Mouse (Mus musculus): ENCODE results near the gene Ddx10.
A peak's percentile ranks its signal among the peaks of the same experiment; 100 is the strongest.
"Not testable (repeated sequence)": the region's sequence is repeated elsewhere in the genome, so short reads cannot be mapped to it uniquely, and the experiment has no call there.

Ddx10 gene

DNA sequence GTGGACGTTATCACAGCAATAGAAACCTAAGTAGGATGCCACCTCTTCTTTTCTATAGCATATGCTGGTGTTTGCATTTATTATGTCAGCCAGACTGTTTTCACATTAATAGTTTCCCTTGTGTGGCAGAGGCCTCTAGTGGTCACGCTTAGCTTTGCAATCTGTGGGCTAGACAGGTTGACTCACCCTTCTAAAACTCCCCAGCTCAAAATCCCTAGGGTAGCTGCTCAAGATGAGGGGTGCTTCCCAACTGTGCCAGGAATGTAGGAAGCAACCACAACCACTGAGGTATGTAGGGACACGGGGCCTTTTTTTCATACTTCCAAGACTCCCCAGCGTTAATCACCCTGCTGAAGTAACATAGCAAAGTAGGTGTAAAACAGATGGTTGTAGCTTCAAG is 103.6 kb downstream of the Ddx10 start:
- DNase-seq (ENCODE audit: low spot score in 2 of 2): peak; percentile 39 to 42

GRCm38 (mm10) chr9:53143508-53143907 is 104.3 kb downstream of the Ddx10 start:
- no peak for DNase-seq (ENCODE audit: low spot score in 2 of 2)

GRCm38 (mm10) chr9:53142424-53142823 is 105.4 kb downstream of the Ddx10 start:
- DNase-seq (ENCODE audit: low spot score in 2 of 2): not testable (repeated sequence)

DNA sequence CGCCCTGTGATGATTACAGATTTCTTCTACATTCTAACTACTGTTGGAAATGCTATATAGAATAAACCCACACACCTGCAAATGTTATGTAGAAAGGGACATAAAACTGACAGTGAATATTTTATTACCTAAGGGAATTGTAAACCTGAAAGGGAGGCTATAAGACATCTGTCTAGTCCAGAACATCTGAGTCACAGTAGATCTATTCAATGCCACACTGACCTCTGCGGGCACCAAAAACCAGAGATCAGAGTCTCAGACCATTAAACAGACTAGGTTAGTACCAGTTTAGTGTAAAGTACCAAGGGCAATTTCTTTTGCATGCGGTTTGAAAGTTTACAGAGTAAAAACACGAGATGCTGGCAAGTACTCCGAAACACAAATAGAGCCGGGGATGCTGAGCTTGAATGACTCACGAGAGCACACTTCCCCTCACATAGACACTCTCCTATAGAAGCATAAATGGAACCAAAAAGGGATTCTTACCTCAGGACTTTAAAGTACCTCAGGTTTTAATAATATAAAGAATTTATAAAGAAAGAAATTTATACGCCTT is 107.2 kb downstream of the Ddx10 start:
- no peak for DNase-seq (ENCODE audit: low spot score in 2 of 2)

GRCm38 (mm10) chr9:53132826-53133225 is 115.0 kb downstream of the Ddx10 start:
- DNase-seq (ENCODE audit: low spot score in 2 of 2): no peak

- no peak for DNase-seq (ENCODE audit: low spot score in 2 of 2)
Measured at GRCm38 (mm10) chr9:53130460-53130859, 117.4 kb downstream of the Ddx10 start.

- no peak for DNase-seq (ENCODE audit: low spot score in 2 of 2)
Measured at GRCm38 (mm10) chr9:53101103-53101502, 146.8 kb downstream of the Ddx10 start.

DNA sequence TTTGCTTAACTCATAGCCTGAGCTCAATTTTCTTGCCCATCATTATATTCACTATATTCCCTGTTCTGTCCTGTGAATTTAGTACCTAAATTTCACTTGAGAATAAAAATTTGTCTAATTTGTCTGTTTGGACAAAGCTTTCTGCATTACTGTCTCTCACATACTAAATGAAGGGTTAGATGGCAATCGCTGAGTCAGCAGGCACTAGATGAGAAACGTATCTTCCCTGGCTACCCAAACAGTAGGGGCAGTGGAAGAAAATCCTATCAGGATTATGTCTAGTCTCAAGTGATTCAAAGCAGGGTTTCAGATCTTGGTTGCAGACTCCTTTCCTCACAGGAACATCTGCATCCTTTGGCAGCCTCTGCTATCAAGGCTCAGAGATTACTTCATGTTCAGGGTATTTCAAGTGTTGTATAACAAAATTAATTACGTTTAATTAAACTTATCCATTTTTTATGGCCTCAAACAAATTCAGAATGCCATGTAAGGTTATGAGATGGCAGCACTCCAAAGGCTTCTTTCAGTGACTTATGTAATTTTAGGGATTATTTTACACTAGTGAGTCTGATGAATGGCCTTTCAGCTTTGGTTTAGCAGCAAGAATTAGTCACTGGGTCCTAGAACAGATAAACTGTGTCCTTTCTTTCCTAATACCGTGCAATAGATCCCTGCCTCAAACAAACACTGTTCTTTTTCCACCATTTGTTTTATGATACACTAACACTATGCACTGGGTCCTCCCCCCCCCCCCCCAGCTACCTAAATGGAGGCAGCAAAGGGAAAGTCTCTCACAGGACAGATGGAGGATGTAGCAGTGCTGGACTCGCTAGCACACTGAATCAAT is 152.3 kb downstream of the Ddx10 start:
- DNase-seq (ENCODE audit: low spot score in 2 of 2): no peak

DNA sequence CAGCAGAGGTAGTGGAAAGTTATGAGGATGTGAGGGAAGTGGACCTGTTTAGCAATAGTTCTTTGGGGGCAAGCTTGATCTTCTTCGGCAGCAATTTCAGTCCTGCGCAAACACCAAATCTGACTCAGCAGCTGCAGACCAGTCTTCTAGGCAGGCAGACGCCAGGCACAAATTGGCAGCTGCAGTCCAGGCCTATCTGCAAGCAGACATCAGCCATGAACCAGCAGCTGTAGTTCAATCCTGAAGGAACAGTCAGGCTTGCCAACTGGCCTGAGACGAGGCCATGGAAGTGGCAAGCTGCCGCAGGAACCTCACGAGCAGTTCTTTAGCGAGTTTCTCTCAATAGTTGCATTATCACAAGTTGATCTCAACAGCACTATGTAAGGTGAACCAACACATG is 153.3 kb downstream of the Ddx10 start:
- peak in 1 of 2 experiments; percentile 26 for DNase-seq (ENCODE audit: low spot score in 2 of 2)

- DNase-seq (ENCODE audit: low spot score in 2 of 2): no peak
Measured at GRCm38 (mm10) chr9:53077626-53078025, 170.2 kb downstream of the Ddx10 start.

- no peak for DNase-seq (ENCODE audit: low spot score in 2 of 2)
Measured at GRCm38 (mm10) chr9:53075931-53076330, 171.9 kb downstream of the Ddx10 start.

DNA sequence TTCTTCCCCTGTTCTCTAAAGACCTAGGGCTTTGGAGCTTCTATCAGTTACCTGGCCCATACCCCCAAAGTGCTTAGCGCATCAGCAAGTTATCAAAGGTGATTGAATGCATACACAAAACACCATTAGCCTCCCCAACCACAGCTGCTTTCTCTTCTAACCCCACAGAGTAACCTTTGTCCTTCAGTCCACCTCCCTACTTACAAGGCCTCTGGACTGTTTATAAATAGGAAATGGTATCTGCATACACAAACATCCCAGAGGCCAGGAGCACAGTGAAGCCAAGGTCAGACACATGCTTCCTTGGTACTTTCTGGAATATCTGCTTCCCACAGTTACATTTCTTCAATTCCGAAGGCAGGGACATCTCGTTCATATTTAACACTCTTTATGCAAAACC is 173.4 kb downstream of the Ddx10 start:
- no peak for DNase-seq (ENCODE audit: low spot score in 2 of 2)

DNA sequence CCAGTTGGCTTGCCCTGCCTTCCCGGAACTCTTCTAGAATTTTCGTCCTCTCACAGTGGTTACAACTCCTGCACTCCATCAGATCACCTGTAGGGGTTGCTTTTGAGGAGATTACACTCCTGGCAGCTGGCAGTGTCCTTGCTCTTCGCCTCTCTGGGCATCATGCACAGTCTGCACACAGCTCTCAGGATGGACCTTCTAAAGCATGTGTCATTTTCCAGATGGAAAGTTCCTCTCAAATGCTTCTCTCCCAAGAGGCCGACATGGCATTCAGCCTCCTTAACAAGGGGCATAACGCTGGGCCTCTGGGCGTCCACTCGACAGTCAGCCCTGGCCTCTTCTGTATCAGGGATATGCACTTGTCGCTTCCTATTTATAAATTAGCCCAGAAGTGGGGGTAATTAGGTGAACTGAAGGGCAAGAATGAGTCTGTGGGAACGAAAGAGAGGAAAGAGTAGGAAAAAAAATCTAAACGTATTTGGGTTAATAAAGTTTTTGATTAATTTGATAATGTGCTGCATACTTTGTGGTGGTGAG is 174.2 kb downstream of the Ddx10 start:
- no peak for DNase-seq (ENCODE audit: low spot score in 2 of 2)

GRCm38 (mm10) chr9:53072088-53072487 is 175.8 kb downstream of the Ddx10 start:
- DNase-seq (ENCODE audit: low spot score in 2 of 2): no peak

- no peak for DNase-seq (ENCODE audit: low spot score in 2 of 2)
Measured at GRCm38 (mm10) chr9:53070875-53071524, 176.9 kb downstream of the Ddx10 start.

GRCm38 (mm10) chr9:53068166-53068565 is 179.7 kb downstream of the Ddx10 start:
- DNase-seq (ENCODE audit: low spot score in 2 of 2): no peak

DNA sequence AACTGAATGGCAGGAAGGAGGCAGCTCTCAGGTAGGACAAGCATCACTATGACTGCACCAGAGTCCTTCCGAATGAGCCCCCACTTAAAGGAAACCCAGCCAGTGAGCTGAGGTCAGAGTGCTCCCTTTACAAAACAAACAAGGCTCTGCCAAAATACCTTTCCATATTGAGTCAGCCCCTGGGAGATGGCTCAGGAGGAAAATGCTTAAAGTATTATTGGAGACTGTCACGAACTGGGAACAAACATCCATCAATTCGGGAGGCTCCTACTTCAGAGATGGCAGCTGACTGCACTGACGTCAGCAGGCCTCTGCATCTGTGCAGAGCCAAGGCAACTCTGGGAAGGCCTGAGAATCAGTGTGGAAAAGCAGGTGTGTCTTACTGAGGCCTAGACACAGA is 181.4 kb downstream of the Ddx10 start:
- no peak for DNase-seq (ENCODE audit: low spot score in 2 of 2)

- DNase-seq (ENCODE audit: low spot score in 2 of 2): no peak
Measured at GRCm38 (mm10) chr9:53065028-53065427, 182.8 kb downstream of the Ddx10 start.

DNA sequence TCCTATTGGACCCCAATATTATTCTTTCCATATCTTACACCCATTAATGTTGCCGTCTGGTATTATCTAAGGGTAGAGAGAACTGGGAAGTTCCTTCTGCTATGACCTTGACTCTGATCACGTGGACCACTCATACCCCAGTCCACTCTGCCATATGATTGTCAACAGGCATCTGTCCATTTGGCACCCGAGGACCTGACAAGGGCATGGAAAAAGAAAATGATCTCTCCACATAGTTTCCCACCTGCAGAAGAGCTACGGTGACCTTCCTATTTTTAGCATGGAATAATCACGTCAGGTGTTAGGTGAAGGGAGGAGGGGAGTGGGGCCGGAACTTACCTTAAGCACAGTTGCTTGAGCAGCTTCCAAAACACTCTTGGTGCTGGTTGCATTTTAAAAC is 183.3 kb downstream of the Ddx10 start:
- DNase-seq (ENCODE audit: low spot score in 2 of 2): no peak

- DNase-seq (ENCODE audit: low spot score in 2 of 2): no peak
Measured at GRCm38 (mm10) chr9:53055306-53055705, 192.5 kb downstream of the Ddx10 start.

Measured in urinary bladder, postnatal 36 days (tissue).